Mouse (Mus musculus) c-Kit-negative CD71-positive TER-119-positive erythroid progenitor cells, embryonic 14.5 days (primary cell): ENCODE results near the gene Defb33.

Source experiments
- DNase-seq: peaks from one replicate; pipeline ENCODE4 v3.0.0-alpha.2; 2013; ENCODE audit warnings: low read depth, low spot score

Gene Defb33

DNA sequence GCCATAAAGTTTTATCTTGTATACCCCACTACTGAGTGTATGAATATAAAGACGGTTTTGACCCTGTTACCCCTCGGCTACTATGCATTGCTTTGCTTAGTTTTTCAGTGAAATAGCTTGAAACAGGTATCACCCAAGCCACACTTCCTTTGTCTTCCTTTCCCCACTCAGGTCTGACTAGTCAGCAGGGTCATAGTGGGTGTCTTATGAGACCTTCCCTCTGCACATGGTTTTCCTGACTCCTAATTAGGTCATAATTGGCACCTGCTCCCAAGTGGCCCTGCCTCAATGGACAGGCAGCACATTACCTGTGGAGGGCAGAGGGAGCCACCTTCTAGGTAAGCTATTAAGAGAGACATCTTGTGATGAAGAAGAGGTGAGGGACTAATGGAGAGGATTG is at the start of gene Defb33:
TSS of gene Defb33 (plus strand) at position 301 of the 400 bp plus-strand sequence.
- no peak for DNase-seq

DNA sequence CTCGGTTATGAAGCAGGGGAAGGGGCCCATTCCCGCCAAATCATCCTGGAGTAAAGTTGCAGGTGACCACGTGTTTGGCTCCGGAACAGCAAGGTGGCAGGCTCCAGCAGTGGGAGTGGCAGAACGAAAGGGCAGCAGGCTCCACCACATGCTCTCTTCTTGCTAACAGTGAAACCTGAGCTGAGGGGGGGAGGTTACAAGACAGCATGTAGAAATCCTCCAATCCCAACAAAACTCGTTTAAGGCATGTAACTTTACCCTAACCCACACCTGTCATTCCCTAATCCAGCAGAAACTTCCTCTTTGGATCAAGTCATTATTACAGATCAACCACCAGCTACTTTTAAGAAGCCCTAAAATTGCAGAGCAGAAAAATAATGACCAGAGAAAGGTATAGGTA is 17.9 kb upstream of the Defb33 start:
- no peak for DNase-seq

DNA sequence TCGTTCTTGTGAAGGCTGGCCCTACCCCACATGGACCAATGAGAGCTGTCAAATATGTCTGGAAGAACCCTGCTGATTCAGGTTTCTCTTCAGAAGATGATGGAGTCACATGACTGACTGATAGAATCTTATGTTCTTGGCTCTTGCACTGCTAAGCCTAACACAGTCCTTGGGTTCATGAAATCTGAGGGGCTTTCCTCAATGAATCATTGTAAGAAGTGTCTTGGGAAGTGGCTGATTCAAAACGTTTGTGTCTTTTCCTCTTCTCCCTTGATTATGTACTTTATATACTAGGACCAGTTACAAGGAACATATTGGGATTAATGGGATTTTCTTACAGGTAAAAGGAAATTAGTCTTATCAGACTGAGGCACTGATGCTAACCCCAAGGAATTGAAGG is 10.1 kb downstream of the Defb33 start, which contains the start of gene Gm15056:
TSS of gene Gm15056 (minus strand) at position 101 of the 400 bp plus-strand sequence.
- DNase-seq: no peak

DNA sequence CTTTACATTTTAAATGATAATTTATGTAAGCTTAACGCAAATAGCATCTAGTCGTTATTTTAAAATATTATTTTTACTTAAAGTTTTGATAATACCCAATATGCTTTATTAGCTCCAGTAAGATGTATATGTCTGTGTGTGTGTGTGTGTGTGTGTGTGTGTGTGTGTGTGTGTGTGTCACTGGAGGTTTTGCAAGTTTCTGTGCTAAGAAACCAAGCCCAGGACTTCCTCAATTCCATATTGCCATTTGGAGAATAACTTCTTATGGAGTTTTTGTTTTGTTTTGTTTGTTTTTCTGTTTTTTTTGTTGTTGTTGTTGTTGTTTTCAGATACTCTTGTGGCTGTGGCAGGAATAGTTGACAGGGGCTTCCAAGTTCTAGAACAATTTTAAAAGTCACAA is 14.7 kb downstream of the Defb33 start:
- DNase-seq: no peak

DNA sequence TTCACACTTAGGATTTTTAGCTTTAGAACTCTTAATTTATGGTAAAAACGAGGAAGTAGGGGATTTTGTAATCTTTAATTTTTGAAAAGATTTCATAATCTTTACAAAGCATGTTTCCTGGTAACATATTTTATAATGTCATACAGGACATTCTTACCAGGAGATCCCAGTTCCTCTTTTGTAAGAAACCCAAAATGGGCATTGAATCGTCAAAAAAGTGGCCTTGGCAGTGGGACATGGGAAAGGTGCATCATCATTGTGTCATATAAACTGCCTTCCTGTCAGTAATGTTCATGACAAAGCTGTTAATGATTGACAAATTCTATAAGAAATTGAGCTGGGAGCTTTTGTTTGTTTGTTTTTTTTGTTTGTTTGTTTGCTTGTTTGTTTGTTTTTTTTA is 15.8 kb downstream of the Defb33 start:
- no peak for DNase-seq

DNA sequence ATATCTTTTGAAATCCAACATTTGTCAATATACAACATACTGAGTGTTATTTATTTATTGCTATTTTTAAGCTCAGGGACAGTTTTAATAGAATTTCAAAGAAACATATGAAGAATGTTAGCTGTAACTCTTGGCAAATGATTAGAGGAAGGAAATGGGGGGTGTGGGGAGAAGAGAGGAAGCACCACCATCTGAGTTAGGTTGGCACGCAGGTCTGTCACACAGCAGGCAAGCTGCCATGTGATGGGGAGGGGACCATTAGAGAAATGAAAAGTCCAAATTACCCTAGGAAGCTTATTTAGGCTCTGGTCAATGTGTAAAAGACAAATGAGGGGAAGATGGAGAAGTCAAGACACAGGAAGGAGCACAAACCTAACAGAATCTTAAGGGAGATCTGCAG is 19.8 kb downstream of the Defb33 start:
- DNase-seq: no peak

DNA sequence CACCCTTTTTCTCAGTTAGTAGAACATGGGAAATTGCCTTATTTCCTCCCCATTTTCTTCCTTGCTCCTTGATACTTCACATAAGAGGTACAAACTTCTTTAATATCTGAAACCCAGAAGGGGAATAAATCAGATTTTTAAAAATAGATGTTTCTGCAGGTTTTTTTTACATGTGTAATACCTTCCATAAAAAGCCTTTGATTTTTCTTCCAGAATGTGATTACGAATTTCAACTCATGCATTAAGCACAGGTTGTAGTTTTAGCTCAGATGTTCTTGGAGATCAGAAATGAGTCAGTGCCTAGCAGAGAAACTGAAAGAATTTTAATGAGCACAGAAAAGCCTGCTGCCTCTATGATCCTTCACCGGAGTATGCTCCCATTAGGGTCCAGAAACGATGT is 29.5 kb downstream of the Defb33 start, which contains the start of gene Gm6040:
TSS of gene Gm6040 (minus strand) at position 101 of the 400 bp plus-strand sequence.
- DNase-seq: no peak

DNA sequence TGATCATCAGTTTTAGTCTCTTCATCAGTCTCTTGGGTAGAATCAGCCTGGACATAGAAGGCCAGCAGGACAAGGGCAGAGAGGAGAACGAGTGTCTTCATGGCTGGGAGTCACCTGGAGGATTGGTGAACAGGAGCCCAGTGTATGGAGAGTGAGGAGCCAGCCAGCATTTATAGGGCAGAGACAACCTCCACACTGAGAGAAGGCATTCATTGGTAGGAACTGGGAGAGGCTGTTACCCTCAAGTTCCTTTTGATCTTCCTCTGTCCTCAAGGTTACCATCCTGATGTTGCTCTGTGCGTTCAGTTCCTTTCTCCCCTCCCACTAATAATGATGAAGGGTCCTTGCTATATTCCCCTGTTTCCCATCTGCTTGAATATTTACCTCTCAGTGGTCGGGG is 52.1 kb downstream of the Defb33 start, which contains the start of gene AY761185:
TSS of gene AY761185 (minus strand) at position 101 of the 400 bp plus-strand sequence.
- DNase-seq: no peak
